Mouse (Mus musculus): ENCODE measurements around the gene Haghl. TPM values are rescaled to one million over a fixed set of nuclear protein-coding genes. Genes with fewer than 3 reads are reported as not detected.

Gene Haghl
- total RNA-seq (2014; rRNA removed) = 118 and 141 TPM in 2 replicates
- polyA plus RNA-seq (2015; fragmentation: Nextera tagmentation; extraction: Ambion mirVana) = 139 and 154 TPM in 2 replicates

DNA sequence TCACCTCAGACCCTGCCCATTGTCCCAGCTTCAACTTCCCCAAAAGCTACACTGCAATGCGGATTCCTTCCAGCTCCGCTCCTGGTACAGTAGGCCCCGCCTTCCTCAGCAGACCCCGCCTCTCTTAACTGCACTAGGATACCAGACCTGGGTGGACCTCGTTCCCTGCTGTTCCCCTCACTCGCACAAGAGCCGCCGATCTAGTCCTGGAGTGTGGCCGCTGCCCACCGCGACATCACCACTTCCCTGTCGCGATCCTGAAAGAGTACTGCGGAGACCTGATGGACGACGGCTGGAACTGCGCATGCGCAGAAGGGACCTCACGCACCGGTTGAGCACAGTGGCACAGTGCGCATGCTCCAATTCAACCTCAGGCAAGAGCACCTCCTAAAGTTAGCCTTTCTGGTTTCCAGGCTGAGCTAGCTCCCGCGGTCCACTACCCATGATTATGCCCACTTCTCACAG is at the start of gene Haghl:
TSS of gene Haghl (minus strand) at position 393 of the 465 bp plus-strand sequence.
- ATAC-seq (peak; percentile 89), DNase-seq (peak; percentile 99)
- no peaks in the 10 kb centered on the region for H3K9me3 ChIP-seq (ENCODE audit: low read length)
- peak within 1 kb of the TSS; percentile 70 for H3K4me3 ChIP-seq (ENCODE audit: low read depth, low read length)
- H3K4me1 ChIP-seq (ENCODE audit: insufficient read depth) = peaks cover 6% of the 10 kb centered on the region
- H3K4me2 ChIP-seq (ENCODE audit: low read depth) = peak within 1 kb of the TSS; percentile 82
- under 1% methylated on average over 23 of the region's 23 CpGs for WGBS
- peak within 1 kb of the TSS; percentile 70 for H3K9ac ChIP-seq
- peaks cover 49% of the 10 kb centered on the region for H3K36me3 ChIP-seq (ENCODE audit: insufficient read depth)
- peak within 1 kb of the TSS; percentile 81 for H3K27ac ChIP-seq (ENCODE audit: low read depth, low read length)
- no peaks in the 10 kb centered on the region for H3K27me3 ChIP-seq (ENCODE audit: insufficient read depth, low read length)
- no peak for TF ChIP-seq CTCF (IDR thresholded peaks at IDR 0.05; ENCODE audit: low read depth)

GRCm38 (mm10) chr17:25834595-25835222 is 49.2 kb upstream of the Haghl start:
- H3K36me3 ChIP-seq (ENCODE audit: insufficient read depth) = peaks cover 29% of the 10 kb centered on the region
- no peak overlapping the region for H3K9ac ChIP-seq
- no peaks in the 10 kb centered on the region for H3K9me3 ChIP-seq (ENCODE audit: low read length)
- 90% methylated on average over 12 of the region's 12 CpGs for WGBS
- H3K4me2 ChIP-seq (ENCODE audit: low read depth) = peak overlapping the region; percentile 89
- H3K4me1 ChIP-seq (ENCODE audit: insufficient read depth) = peaks cover 42% of the 10 kb centered on the region
- ATAC-seq (no peak), DNase-seq (no peak)
- no peak for TF ChIP-seq CTCF (IDR thresholded peaks at IDR 0.05; ENCODE audit: low read depth)
- peak overlapping the region; percentile 59 for H3K4me3 ChIP-seq (ENCODE audit: low read depth, low read length)
- H3K27me3 ChIP-seq (ENCODE audit: insufficient read depth, low read length) = no peaks in the 10 kb centered on the region
- H3K27ac ChIP-seq (ENCODE audit: low read depth, low read length) = no peak overlapping the region

DNA sequence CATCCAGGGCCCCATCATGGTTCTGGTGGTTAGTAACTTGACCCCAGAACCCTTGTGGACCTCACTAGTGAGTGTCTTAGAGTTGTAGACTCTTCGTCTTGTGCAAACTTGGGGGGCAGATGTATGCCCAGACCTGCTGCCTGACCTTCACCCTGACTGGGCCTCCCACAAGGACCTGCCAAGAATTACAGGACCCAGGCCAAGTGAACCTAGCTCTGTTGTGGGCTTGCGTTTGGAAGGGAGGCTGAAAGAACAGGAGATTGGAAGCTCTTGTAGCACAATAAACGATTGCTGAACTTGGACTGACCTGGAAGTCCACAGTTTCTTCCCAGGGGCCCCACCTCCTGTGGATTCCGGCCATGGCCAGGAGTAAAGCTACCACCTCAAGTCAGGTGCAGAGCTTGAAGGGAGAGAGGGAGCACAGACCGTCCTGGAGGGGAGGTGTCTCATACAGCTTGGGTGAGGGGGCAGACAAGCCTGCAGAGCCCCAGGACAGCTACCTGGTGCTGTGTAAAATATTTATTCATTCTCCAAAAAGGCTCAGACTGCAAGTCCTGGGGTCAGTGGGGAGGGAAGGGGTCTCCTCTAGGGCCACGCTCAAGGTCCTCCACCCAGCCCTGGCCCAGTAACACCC is 48.6 kb upstream of the Haghl start:
- Histone ChIP-seq H3K4me1 (ENCODE audit: insufficient read depth) (peaks cover 44% of the 10 kb centered on the region), H3K4me3 (ENCODE audit: low read depth, low read length) (peak overlapping the region; percentile 59), H3K36me3 (ENCODE audit: insufficient read depth) (peaks cover 23% of the 10 kb centered on the region), H3K9me3 (ENCODE audit: low read length) (no peaks in the 10 kb centered on the region), H3K9ac (no peak overlapping the region), H3K4me2 (ENCODE audit: low read depth) (peak overlapping the region; percentile 89), H3K27me3 (ENCODE audit: insufficient read depth, low read length) (no peaks in the 10 kb centered on the region), H3K27ac (ENCODE audit: low read depth, low read length) (peak overlapping the region; percentile 93)
- ATAC-seq (no peak), DNase-seq (no peak)
- no peak for TF ChIP-seq CTCF (IDR thresholded peaks at IDR 0.05; ENCODE audit: low read depth)
- 47% methylated on average over 6 of the region's 6 CpGs for WGBS

- no peak for TF ChIP-seq CTCF (IDR thresholded peaks at IDR 0.05; ENCODE audit: low read depth)
- WGBS = 2% methylated on average over 24 of the region's 24 CpGs
- Histone ChIP-seq H3K4me1 (ENCODE audit: insufficient read depth) (peaks cover 46% of the 10 kb centered on the region), H3K27ac (ENCODE audit: low read depth, low read length) (peak within 1 kb of the TSS; percentile 93), H3K27me3 (ENCODE audit: insufficient read depth, low read length) (no peaks in the 10 kb centered on the region), H3K4me3 (ENCODE audit: low read depth, low read length) (peak within 1 kb of the TSS; percentile 59), H3K4me2 (ENCODE audit: low read depth) (peak within 1 kb of the TSS; percentile 89), H3K9ac (peak within 1 kb of the TSS; percentile 76), H3K9me3 (ENCODE audit: low read length) (no peaks in the 10 kb centered on the region), H3K36me3 (ENCODE audit: insufficient read depth) (peaks cover 18% of the 10 kb centered on the region)
- ATAC-seq = peak; percentile 48
- no peak for DNase-seq
Observed at GRCm38 (mm10) chr17:25833291-25833663, 47.8 kb upstream of the Haghl start, which contains the start of gene Stub1. Gene Stub1 (minus strand): TSS chr17:25833404.

DNA sequence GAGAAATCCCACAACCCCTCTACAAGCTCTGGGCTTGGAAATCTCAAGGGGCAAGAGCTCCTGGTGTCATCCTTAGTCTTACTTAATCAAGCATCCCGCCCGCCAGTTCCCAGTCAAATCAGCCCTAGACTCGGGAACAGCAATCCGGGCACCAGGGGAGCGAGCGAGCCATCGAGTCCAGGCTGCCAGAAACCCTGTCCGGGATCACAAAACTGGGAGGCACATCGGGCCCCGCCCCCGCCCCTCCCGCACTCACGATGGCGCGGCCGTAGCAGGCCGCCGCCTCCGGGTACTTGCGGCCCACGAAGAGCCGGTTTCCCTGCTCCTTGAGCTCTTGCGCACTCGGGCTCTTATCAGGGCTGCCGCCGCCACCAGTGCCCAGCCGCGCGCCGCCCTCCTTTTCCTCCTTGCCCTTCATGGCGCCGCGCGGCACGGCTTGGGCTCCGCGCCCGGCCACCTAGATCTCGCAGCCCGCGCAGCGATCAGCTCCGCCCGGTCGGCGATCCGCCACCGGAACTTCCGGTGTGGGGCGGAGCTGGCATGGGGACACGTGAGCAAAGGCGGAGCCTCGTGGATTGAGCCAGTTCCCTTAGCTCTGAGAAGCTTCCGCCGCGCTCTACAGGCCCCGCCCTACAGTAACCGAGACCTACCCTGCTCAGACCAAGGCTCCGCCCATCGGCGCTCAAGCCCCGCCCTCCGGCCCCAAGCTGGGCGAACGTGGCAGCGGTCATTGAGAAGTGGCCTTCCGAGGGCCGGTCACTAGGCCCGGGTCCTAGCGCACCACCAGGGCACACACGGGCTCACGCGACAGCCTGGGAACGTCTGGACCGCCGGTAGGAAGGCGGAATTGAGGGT is 47.2 kb upstream of the Haghl start:
- WGBS = under 1% methylated on average over 70 of the region's 77 CpGs
- no peaks in the 10 kb centered on the region for H3K9me3 ChIP-seq (ENCODE audit: low read length)
- H3K36me3 ChIP-seq (ENCODE audit: insufficient read depth) = peaks cover 19% of the 10 kb centered on the region
- H3K9ac ChIP-seq = peak overlapping the region; percentile 76
- H3K4me2 ChIP-seq (ENCODE audit: low read depth) = peak overlapping the region; percentile 89
- peak overlapping the region; percentile 93 for H3K27ac ChIP-seq (ENCODE audit: low read depth, low read length)
- no peaks in the 10 kb centered on the region for H3K27me3 ChIP-seq (ENCODE audit: insufficient read depth, low read length)
- no peak; the same call in 1 of the 2 replicates for TF ChIP-seq CTCF (IDR thresholded peaks at IDR 0.05; ENCODE audit: low read depth)
- H3K4me3 ChIP-seq (ENCODE audit: low read depth, low read length) = peak overlapping the region; percentile 59
- DNase-seq (peak; percentile 98), ATAC-seq (peak; percentile 89)
- H3K4me1 ChIP-seq (ENCODE audit: insufficient read depth) = peaks cover 45% of the 10 kb centered on the region

DNA sequence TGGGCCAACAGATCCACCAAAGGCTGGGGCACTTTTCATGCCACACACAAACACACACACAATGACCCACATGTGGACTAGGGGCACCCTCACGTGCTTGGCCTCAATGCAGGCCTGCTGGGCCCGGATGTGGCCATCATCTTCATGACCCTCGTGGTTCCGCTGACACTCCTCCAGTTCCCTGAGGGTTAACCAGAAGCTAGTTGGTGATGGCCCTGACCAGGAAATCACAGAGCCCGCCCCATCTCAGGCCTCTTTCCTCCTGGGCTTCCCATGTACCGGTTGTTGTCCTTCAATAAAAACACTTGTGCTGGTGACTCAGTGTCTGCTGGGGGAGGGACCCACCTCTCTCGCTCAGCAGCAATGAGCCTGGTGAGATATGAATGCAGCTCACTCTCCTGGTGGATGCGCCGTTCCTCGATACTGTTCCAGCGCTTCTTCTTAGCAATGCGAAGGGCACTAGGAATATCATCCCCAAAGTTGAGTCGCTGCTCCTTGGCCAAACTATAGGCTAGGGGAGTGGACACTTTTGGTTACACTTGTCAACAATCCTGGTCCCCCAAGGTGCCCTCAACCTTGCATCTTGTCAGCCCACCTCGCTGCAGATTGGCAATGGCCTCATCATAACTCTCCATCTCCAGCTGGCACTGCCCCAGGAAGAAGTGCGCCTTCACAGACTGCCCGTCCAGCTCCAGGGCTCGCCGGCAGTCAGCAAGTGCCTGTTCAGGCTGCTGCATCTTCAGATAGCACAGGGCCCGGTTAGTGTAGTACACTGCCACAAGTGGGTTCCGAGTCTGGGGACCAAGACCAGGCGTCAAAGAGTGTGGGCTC is 46.2 kb upstream of the Haghl start:
- Histone ChIP-seq H3K36me3 (ENCODE audit: insufficient read depth) (peaks cover 29% of the 10 kb centered on the region), H3K27ac (ENCODE audit: low read depth, low read length) (peak overlapping the region; percentile 93; the same call in 1 of the 2 replicates), H3K9ac (peak overlapping the region; percentile 76), H3K4me2 (ENCODE audit: low read depth) (peak overlapping the region; percentile 89), H3K27me3 (ENCODE audit: insufficient read depth, low read length) (no peaks in the 10 kb centered on the region), H3K9me3 (ENCODE audit: low read length) (no peaks in the 10 kb centered on the region), H3K4me1 (ENCODE audit: insufficient read depth) (peaks cover 38% of the 10 kb centered on the region), H3K4me3 (ENCODE audit: low read depth, low read length) (peak overlapping the region; percentile 59)
- DNase-seq = no peak
- TF ChIP-seq CTCF (IDR thresholded peaks at IDR 0.05; ENCODE audit: low read depth) = no peak
- ATAC-seq = no peak
- 61% methylated on average over 21 of the region's 21 CpGs for WGBS

All from forebrain, postnatal 0 days (tissue).